ENCODE assay signal across 28 mouse cellular contexts in genomic region chr1:93794526-93794925, GRCm38 (mm10).
"Had no signal": no experiment of that assay in that cellular context is flagged by ENCODE, and none has a peak within 500 bp of the region (broad histone marks: within the 10 kb centered on the region; RNA-seq: fewer than 3 reads in every experiment).

No protein-coding gene starts in this region.

- DNase-seq: gastrocnemius, postnatal 14 days; gastrocnemius, postnatal 36 days; heart, adult 11 months; heart, adult 2 months; heart, postnatal 4 days; kidney, adult 11 months; kidney, adult 2 months; kidney, adult 9 months; kidney, postnatal 10 days; kidney, postnatal 25 days; kidney, postnatal 4 days; liver; liver, embryonic 13.5 days had no signal

- H3K27ac ChIP-seq: heart, adult 2 months; heart, embryonic 13.5 days; heart, embryonic 15.5 days; hindbrain, embryonic 10.5 days; hindbrain, embryonic 12.5 days; hindbrain, embryonic 14.5 days; hindbrain, postnatal 0 days; kidney, embryonic 15.5 days; layer of hippocampus, adult 2 months; left cerebral cortex, adult 2 months; limb, embryonic 10.5 days; limb, embryonic 12.5 days; liver, embryonic 13.5 days; liver, embryonic 15.5 days had no signal

- H3K9ac ChIP-seq: heart, embryonic 13.5 days; heart, embryonic 15.5 days; hindbrain, embryonic 12.5 days; hindbrain, embryonic 14.5 days; kidney, embryonic 15.5 days; limb, embryonic 12.5 days; liver, embryonic 13.5 days; liver, embryonic 15.5 days had no signal

- H3K9me3 ChIP-seq: heart, embryonic 13.5 days; heart, embryonic 15.5 days; kidney, embryonic 15.5 days; limb, embryonic 10.5 days; liver, embryonic 13.5 days had no signal

- H3K4me3 ChIP-seq: heart, adult 2 months; heart, embryonic 13.5 days; heart, embryonic 15.5 days; hindbrain, embryonic 10.5 days; hindbrain, embryonic 12.5 days; kidney, embryonic 15.5 days; layer of hippocampus, adult 2 months; left cerebral cortex, adult 2 months; limb, embryonic 10.5 days; limb, embryonic 12.5 days; liver, embryonic 13.5 days; liver, embryonic 15.5 days had no signal

- ATAC-seq: hindbrain, postnatal 0 days; intestine, embryonic 16.5 days had no signal

- H3K27me3 ChIP-seq: heart, embryonic 13.5 days; heart, embryonic 15.5 days; hindbrain, embryonic 12.5 days; kidney, embryonic 15.5 days; limb, embryonic 12.5 days; liver, embryonic 13.5 days; liver, embryonic 15.5 days had no signal

- H3K4me1 ChIP-seq: hindbrain, embryonic 12.5 days; kidney, embryonic 15.5 days; limb, embryonic 10.5 days; limb, embryonic 12.5 days had no signal

- H3K4me2 ChIP-seq: heart, embryonic 11.5 days; heart, embryonic 13.5 days; heart, embryonic 15.5 days; hindbrain, embryonic 12.5 days; hindbrain, embryonic 14.5 days; kidney, embryonic 15.5 days; limb, embryonic 12.5 days; liver, embryonic 11.5 days; liver, embryonic 13.5 days; liver, embryonic 15.5 days had no signal
